Mouse (Mus musculus): ENCODE measurements at regions not wholly inside any gene's neighbourhood (a gene's known extent, or its start where the extent isn't known, plus 50 kb on each side); places are given as distances from the start of the nearest gene placed in this dataset.

DNA sequence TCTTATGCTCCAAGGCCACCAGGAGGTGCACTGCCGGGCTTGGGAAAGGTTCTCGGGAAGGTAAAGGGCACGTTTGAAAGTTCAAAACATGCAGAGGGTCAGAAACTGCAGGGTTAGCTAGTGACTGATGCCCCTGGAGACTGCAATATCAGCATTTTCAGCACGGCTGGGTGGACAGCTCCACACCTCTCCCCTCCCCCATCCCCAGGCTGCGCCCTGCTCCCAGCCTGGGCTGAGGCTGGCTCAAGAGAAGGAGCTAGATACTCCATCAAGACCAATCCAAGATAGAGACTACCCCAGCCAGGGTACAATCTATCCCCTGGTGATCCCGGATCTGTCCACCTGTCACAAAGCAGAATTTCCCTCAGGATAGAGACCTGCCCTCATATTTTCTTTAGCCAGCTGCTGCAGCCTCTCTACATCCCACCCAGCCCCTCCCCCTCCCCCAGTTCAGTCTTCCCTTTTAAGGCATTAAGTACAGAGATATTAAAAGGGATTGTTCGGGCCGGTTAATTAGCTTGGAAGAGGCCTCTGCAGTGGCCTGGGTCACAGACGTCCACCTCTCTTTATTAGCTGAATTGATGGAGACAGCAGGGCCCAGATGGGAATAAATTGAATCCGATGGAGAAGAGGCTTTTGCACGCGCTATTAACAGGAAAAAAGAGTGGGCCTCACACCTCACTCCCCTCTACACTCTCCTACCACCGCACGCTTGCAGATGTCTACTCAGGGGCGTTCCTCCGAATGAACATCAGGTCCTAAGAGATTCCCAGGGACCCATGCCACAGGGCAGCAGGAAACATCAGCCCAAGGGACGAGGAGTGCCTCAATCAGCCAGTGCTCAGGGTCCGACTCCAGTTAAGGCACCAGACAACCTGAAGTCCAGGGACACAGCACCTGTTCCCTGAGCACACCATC is 119.8 kb downstream of the Plxna1 start:
- Histone ChIP-seq H3K4me2 (no peak overlapping the region), H3K9me3 (replicated peaks) (no peaks in the 10 kb centered on the region), H3K27ac (no peak overlapping the region), H3K4me1 (replicated peaks) (no peaks in the 10 kb centered on the region), H3K4me3 (replicated peaks) (no peak overlapping the region), H3K9ac (no peak overlapping the region), H3K27me3 (0 out of 2 replicates have a peak, but pooled peaks cover 2% of the 10 kb centered on the region), H3K36me3 (no peaks in the 10 kb centered on the region)
- ATAC-seq (ENCODE audit: low read depth) (no peak), DNase-seq (no peak)
- WGBS (ENCODE audit: insufficient replicate concordance) = 36% methylated on average over 18 of the region's 18 CpGs

DNA sequence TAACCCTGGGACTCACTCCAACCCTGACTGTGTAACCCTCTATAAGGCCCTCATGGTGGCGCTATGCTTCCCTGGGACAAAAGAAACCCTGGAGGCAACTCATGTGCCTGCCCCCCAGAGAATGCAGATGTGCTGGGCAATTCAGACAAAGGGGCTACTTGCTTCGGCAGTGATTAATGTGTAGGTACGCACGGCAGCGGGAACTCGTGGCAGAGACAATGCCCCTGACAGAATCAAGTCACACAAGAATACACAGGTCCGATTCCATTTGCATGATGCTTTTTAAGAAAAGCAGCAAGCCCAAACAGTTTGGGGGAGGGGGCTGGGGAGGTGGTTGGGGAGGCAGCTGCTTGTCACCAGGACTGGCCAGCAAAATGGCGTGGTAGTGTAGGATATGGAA is 116.9 kb downstream of the Plxna1 start:
- Histone ChIP-seq H3K9ac (no peak overlapping the region), H3K4me1 (replicated peaks) (no peaks in the 10 kb centered on the region), H3K36me3 (no peaks in the 10 kb centered on the region), H3K4me2 (no peak overlapping the region), H3K4me3 (replicated peaks) (no peak overlapping the region), H3K27ac (no peak overlapping the region), H3K27me3 (0 out of 2 replicates have a peak, but pooled peaks cover 2% of the 10 kb centered on the region), H3K9me3 (replicated peaks) (no peaks in the 10 kb centered on the region)
- WGBS (ENCODE audit: insufficient replicate concordance) = 66% methylated on average over 8 of the region's 8 CpGs
- ATAC-seq (ENCODE audit: low read depth) (no peak), DNase-seq (no peak)

DNA sequence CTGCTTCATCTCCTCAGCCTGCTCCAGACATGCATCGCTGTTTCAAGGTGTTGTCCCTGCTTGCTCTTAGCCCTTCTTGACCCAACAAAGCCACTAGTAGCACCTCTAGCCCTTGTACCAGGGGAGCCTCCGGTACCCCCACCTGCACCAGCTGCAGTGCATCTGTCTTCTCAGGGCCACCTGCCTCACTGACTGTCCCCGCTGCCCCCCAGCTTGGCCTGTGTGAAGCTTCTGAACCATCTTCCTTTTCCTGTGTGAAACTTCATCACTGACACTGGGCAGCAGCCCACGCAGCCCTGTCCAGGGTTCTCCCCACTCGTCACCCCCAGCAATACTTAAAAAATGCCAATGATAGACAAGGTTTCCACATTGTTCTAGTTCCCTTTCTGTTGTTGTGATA is 116.2 kb downstream of the Plxna1 start:
- no peak for DNase-seq
- Histone ChIP-seq H3K4me2 (no peak overlapping the region), H3K4me3 (replicated peaks) (no peak overlapping the region), H3K9ac (no peak overlapping the region), H3K27ac (no peak overlapping the region), H3K27me3 (0 out of 2 replicates have a peak, but pooled peaks cover 2% of the 10 kb centered on the region), H3K36me3 (no peaks in the 10 kb centered on the region), H3K9me3 (replicated peaks) (no peaks in the 10 kb centered on the region), H3K4me1 (replicated peaks) (no peaks in the 10 kb centered on the region)
- 62% methylated on average over 5 of the region's 5 CpGs for WGBS (ENCODE audit: insufficient replicate concordance)
- no peak for ATAC-seq (ENCODE audit: low read depth)

DNA sequence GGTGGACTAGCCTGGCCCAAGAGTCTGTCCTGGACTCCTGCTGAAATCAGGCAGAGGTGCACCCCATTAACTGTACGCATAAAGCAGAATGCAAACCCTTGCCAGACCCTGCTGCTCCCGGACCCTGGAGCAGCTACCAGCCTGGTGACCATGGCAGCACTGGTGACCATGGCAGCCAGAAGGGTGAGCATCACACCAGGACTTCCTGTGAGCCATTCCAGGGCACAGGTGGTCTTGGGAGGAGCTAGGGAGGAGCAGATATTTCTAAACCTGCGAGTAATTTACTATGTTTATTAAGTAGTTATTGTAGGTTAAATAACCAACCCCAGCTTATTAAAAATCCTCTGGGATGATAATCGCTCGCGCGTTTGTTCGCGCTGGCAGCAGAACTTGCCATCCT is 113.8 kb downstream of the Plxna1 start:
- ATAC-seq (ENCODE audit: low read depth) (no peak), DNase-seq (no peak)
- 77% methylated on average over 9 of the region's 9 CpGs for WGBS (ENCODE audit: insufficient replicate concordance)
- Histone ChIP-seq H3K9ac (no peak overlapping the region), H3K4me3 (replicated peaks) (no peak overlapping the region), H3K9me3 (replicated peaks) (no peaks in the 10 kb centered on the region), H3K4me1 (replicated peaks) (no peaks in the 10 kb centered on the region), H3K27ac (no peak overlapping the region), H3K4me2 (no peak overlapping the region), H3K36me3 (no peaks in the 10 kb centered on the region), H3K27me3 (0 out of 2 replicates have a peak, but pooled peaks cover 2% of the 10 kb centered on the region)

DNA sequence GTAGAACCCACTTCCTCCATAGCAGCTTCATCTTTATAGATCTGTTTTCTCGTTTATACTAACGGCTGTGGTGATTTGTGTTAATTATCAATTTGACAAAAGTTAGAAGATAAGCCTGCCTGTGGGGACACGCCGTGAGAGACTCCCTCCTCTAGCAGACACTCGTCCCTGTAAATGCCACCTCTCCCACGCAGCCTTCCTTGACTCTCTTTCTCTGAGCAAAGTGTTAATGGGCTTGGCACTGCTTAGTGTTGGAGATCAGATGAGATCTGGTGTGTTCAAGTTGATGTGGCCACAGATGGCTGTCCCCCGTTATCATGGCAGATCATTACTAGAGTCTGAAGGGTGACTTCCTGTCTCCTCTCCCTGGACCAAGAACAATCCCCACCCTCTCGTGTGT is 113.1 kb downstream of the Plxna1 start:
- Histone ChIP-seq H3K4me1 (replicated peaks) (no peaks in the 10 kb centered on the region), H3K27me3 (0 out of 2 replicates have a peak, but pooled peaks cover 2% of the 10 kb centered on the region), H3K9me3 (replicated peaks) (no peaks in the 10 kb centered on the region), H3K9ac (no peak overlapping the region), H3K4me3 (replicated peaks) (no peak overlapping the region), H3K27ac (no peak overlapping the region), H3K36me3 (no peaks in the 10 kb centered on the region), H3K4me2 (no peak overlapping the region)
- DNase-seq = no peak
- 54% methylated on average over 8 of the region's 8 CpGs for WGBS (ENCODE audit: insufficient replicate concordance)
- ATAC-seq (ENCODE audit: low read depth) = no peak

DNA sequence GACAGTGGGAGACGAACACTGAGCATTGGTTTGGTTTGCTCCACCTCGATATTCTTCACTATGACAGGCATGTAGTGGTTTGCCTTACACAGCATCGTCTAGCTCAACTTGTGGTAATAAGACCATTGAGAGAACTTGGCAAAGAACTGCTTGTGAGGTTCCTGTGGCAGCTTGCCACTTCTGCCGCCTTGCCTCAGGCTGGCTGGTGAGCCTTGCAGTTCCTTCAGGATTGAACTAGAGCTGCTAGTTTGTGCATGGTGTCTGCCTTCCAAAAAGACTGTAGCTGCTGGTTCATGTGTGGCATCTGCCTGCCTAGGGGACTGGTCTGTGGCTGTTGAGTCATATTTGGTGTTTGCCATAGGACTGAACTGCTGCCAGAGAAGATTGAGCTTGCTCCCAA is 110.8 kb downstream of the Plxna1 start:
- no peak overlapping the region for H3K27ac ChIP-seq
- ATAC-seq (ENCODE audit: low read depth) = no peak
- 66% methylated on average over 4 of the region's 4 CpGs for WGBS (ENCODE audit: insufficient replicate concordance)
- no peaks in the 10 kb centered on the region for H3K4me1 ChIP-seq (replicated peaks)
- no peaks in the 10 kb centered on the region for H3K27me3 ChIP-seq
- H3K4me2 ChIP-seq = no peak overlapping the region
- DNase-seq = no peak
- H3K9me3 ChIP-seq (replicated peaks) = no peaks in the 10 kb centered on the region
- no peak overlapping the region for H3K4me3 ChIP-seq (replicated peaks)
- no peaks in the 10 kb centered on the region for H3K36me3 ChIP-seq
- no peak overlapping the region for H3K9ac ChIP-seq

DNA sequence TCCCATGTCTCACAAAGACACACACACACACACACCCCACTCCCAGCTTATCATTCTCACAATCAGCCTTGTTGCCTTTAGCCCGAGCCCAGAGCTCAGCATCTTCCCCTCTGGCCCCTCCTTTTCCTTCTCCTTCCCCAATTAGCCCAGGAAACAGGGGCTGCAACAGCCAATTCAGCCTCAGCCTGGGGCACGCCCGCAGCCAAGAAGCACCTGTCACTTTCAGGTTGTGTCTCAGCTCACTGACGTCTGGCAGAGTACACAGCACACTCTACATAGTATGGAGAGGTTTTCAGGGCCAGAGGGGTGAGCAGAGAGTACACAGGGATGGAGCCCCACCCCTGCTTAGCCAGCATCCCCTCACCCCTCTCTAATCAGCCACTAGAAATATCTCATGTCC is 106.4 kb downstream of the Plxna1 start:
- H3K4me2 ChIP-seq = no peak overlapping the region
- no peak overlapping the region for H3K9ac ChIP-seq
- no peak for ATAC-seq (ENCODE audit: low read depth)

DNA sequence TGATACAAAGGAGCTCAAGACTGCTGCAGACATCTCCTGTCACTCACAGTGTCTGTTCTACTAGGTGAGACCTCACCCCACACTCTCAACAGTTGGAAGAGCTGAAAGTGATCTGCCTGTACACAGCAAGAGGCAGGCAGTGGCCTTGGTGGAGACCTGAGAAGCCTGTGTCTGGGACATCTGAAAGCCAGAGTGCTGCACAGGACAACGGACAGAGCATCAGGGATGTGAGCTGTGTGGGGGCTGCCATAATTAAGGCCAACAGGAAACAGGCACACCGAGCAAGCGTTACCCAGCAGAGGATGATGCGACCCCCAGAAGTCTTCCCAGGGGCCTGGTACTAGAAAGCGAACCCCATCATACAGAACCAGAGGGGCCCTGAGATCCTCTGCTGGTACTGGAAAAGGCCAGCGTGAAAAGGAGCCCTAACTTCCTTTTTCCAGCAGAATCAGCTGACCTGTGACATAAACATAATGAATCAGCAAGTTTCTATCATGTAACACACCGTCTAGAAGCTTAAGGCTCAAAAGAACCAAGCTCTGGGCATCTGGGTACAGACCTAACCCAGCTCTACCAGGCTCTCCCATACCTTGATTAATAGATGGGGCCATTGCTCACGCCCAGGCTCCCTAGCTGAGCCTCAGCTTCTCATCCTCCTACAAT is 105.7 kb downstream of the Plxna1 start:
- ATAC-seq (ENCODE audit: low read depth) = no peak
- H3K9me3 ChIP-seq (replicated peaks) = no peaks in the 10 kb centered on the region
- no peak overlapping the region for H3K4me3 ChIP-seq (replicated peaks)
- no peaks in the 10 kb centered on the region for H3K36me3 ChIP-seq
- H3K9ac ChIP-seq = no peak overlapping the region
- H3K27ac ChIP-seq = no peak overlapping the region
- H3K4me1 ChIP-seq (replicated peaks) = peaks cover 4% of the 10 kb centered on the region; the same call in 1 of the 2 replicates
- no peak for DNase-seq
- 42% methylated on average over 8 of the region's 8 CpGs for WGBS (ENCODE audit: insufficient replicate concordance)
- 0 out of 2 replicates have a peak, but pooled peaks cover under 1% of the 10 kb centered on the region for H3K27me3 ChIP-seq
- no peak overlapping the region for H3K4me2 ChIP-seq

More for the DNA sequence above, 106.4 kb downstream of the Plxna1 start:
- no peak for DNase-seq
- WGBS (ENCODE audit: insufficient replicate concordance) = 20% methylated on average over 4 of the region's 4 CpGs
- H3K36me3 ChIP-seq = no peaks in the 10 kb centered on the region
- H3K27ac ChIP-seq = no peak overlapping the region
- H3K9me3 ChIP-seq (replicated peaks) = no peaks in the 10 kb centered on the region
- peaks cover 4% of the 10 kb centered on the region; the same call in 1 of the 2 replicates for H3K4me1 ChIP-seq (replicated peaks)
- H3K27me3 ChIP-seq = no peaks in the 10 kb centered on the region
- H3K4me3 ChIP-seq (replicated peaks) = no peak overlapping the region

DNA sequence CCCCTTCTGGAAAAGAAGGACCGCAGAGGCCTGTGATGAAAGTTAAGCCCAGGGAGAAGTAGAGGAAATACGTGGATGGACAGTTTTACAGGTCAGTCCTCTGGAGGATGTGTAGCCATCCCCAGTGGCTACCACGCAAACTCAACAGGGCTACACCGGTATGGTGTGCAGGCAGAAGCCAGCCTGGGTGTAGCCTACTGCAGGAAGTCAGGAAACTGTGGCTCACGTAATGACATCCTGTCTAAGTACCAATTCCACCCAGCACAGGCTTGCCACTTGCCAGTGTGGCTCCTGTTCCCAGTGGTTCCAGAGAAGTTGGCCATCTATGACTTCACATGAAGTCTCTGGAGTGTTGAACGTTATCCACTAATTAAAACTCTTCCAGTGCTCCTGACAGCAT is 105.0 kb downstream of the Plxna1 start:
- DNase-seq (no peak), ATAC-seq (ENCODE audit: low read depth) (no peak)
- WGBS (ENCODE audit: insufficient replicate concordance) = 42% methylated on average over 6 of the region's 6 CpGs
- H3K27me3 ChIP-seq = 0 out of 2 replicates have a peak, but pooled peaks cover 5% of the 10 kb centered on the region
- H3K4me3 ChIP-seq (replicated peaks) = no peak overlapping the region
- no peaks in the 10 kb centered on the region for H3K36me3 ChIP-seq
- peaks cover 4% of the 10 kb centered on the region; the same call in 1 of the 2 replicates for H3K4me1 ChIP-seq (replicated peaks)
- H3K4me2 ChIP-seq = no peak overlapping the region
- no peaks in the 10 kb centered on the region for H3K9me3 ChIP-seq (replicated peaks)
- H3K27ac ChIP-seq = no peak overlapping the region
- H3K9ac ChIP-seq = no peak overlapping the region

DNA sequence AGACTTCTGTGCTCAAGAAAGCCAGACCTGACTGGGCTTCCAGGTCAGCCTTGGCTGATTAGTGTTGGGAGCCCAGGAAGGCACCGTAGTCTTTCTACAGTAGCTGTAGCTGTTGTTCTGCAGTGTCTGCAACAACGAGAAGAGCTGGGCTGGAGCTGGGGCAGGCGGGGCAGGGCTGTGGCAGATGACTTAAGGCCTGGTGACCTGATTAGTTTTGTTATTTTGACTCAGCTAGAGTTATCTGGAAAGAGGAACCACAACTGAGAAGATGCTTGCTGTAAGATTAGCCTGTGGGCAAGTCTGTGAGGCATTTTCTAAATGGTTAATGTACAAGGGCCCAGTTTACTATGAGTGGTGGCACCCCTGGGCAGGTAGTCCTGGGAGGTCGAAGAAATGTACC is 104.3 kb downstream of the Plxna1 start:
- DNase-seq (no peak), ATAC-seq (ENCODE audit: low read depth) (no peak)
- Histone ChIP-seq H3K9me3 (replicated peaks) (no peaks in the 10 kb centered on the region), H3K27ac (no peak overlapping the region), H3K27me3 (0 out of 2 replicates have a peak, but pooled peaks cover 5% of the 10 kb centered on the region), H3K4me2 (no peak overlapping the region), H3K9ac (no peak overlapping the region), H3K4me3 (replicated peaks) (no peak overlapping the region), H3K4me1 (replicated peaks) (peaks cover 4% of the 10 kb centered on the region; the same call in 1 of the 2 replicates), H3K36me3 (no peaks in the 10 kb centered on the region)
- WGBS (ENCODE audit: insufficient replicate concordance) = 25% methylated on average over 4 of the region's 4 CpGs

DNA sequence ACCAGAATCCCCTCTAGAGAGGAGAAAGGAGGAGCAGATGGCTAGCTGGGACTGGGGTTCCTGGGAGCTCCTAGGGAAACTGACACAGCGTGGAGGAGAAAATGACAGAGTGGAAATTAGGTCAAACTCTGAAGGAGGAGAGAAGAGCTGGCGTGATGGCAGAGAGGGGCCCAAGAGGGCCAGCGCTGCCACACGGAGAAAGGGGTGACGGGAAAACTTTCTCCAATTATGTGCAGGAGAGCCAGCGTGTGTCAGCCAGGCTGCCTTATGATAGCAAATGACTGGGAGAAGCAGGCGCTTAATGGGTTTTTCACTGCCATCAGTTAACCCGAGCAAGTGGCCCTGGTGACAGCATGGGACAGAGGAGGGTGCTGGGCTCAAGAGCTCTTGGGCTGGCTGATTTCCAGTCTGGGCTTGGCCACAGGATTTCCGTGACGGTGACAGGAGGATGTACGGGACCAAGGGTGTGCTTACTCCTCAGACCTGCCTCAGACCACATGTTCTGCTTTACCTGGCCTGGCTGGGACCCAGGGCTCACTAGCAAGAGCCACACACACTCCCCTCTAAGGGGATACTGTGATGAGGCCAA is 102.9 kb downstream of the Plxna1 start:
- H3K4me1 ChIP-seq (replicated peaks) = peaks cover 4% of the 10 kb centered on the region; the same call in 1 of the 2 replicates
- no peaks in the 10 kb centered on the region for H3K36me3 ChIP-seq
- no peak overlapping the region for H3K4me2 ChIP-seq
- no peak overlapping the region for H3K4me3 ChIP-seq (replicated peaks)
- no peak for DNase-seq
- ATAC-seq (ENCODE audit: low read depth) = no peak
- 58% methylated on average over 11 of the region's 11 CpGs for WGBS (ENCODE audit: insufficient replicate concordance)
- H3K27me3 ChIP-seq = 0 out of 2 replicates have a peak, but pooled peaks cover 5% of the 10 kb centered on the region
- H3K9ac ChIP-seq = no peak overlapping the region
- no peaks in the 10 kb centered on the region for H3K9me3 ChIP-seq (replicated peaks)
- H3K27ac ChIP-seq = no peak overlapping the region

All from liver, embryonic 13.5 days (tissue).